Mouse (Mus musculus) urinary bladder, postnatal 36 days (tissue): ENCODE results near the gene Acot9.

ENCODE experiments used
- DNase-seq, 2 experiments: peaks; one replicate each; pipeline ENCODE4 v3.0.0; 2022; ENCODE audit warnings: low spot score in 2 of 2, mixed read lengths in 1 of 2

The Acot9 gene

DNA sequence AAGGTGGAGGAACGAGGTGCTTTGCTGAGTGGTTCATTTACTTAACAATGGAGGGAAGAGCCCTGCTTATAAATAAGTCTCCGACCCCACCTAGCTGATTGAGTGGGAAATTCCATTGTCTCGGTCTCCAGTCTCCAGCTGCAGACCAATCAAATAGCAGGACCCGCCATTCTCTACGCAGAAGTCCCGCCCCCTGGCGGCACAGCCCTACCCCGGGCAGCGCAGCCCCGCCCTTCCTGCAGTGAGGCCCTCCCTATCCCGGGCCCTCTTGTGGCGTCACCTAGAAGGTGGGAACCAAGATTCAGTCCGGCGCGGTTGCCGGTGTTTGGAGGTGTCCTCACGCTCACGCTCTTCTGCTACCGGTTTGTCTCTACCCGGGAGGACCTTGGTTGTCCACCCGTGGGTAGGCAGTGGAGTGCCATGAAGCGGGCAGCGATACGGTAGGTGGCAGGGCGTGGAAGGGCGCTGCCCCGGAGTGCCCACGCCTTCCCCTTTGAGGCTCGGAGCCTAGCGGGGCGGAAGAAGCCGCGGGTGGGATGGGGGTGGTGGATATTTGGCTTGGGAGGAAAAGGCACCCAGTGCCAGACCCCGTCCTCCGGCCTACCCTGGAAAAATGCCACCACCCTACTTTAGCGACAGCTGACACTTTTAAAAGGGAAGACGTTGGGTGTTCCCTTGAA, at the start of gene Acot9:
Gene Acot9 (plus strand): TSS at position 209 of the 680 bp plus-strand sequence.
- DNase-seq: peak; percentile 77 to 86

DNA sequence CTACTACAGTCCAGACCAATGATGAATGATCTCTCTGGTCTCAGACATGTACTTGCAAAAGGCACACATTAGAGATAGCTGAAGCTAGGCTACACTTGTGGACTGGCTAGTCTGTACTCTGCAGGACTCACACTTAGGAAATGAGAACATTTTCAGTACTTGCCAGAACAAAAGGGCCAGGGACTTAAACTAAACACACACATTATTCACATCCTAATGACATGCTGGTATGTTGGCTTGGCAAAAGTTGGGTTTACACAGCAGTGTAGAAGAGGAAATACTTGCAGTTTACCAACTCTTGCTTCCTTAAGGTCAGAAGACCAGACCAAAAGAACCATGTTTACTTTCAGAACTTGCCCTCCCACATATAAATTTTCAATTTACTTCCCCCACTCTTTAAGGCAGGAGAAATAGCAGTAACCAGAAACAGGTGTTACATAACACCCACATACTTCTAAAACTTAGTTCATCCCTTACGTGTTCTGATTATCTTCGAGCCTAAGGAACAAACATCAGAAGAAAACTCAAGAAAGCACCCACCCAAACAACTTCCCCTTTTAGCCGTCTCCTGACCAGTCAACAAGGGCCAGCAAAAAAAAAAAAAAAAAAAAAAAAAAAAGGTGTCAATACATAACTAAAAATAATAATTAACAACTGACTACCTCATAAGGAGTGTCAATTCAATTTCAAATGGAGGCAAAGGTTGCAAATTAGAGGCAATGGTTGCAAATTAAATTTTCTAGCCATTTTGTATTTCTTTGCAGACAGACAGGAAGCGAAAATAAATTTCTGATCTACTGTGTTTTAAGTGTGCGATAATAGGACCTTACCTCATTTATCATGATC, 47.7 kb upstream of the Acot9 start:
- DNase-seq: no peak

DNA sequence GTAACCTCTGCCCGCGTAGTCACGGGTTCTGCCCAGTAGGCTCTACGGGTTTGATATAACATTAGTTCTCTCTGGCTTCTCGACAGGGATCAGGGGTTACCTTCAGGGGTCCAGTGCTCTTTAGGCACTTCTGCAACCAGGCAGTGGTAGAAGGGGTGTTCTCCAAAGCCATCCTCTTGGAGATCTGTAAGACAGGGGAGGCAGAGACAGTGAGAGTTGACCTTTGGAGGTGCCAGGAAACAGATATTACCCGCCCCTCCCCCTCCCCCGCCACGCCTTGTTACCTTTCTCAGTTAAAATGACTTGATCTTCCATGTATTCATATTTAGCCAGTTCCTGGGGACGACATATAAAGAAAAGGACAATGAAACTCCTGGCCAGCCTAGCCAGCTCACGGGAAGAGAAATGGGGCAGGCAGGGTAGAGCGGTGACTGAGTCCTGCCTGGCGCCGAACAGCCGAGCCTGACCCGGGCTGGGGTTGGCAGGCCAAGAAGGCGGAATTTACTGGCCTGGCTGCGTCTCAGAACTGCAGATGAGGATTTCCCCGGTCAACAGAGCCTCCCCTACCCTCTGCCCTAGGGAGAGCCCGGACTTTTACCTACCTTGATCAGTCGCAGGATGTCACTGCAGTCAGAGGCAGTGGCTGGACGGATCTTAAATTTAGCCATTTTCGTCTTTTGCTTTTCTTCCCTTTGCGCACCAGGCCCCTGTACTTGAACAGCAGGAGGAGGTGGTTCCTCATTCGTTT, 46.6 kb upstream of the Acot9 start:
- DNase-seq: peak in 1 of 2 experiments; percentile 18

DNA sequence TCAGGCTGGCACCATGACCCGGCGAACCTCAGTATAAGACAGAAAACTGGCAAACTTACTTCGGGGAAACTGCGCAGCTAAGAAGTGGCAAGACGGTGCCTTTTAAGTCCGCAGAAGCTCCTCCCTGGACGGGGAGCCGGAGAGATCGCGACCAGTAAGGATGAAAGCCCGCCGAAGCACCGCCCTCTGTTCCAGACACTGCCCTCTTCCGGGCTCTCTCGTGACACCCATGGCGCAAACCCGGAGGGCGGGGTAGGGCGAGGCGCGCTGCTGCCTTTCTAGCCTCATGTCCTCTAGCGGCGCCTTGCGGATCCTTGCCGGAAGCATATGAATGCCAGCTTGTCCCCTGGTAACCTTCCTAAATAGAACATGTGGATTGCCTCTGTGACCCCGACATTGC, 46.0 kb upstream of the Acot9 start, which contains the start of gene Sat1:
Gene Sat1 (minus strand): TSS at position 179 of the 400 bp plus-strand sequence.
- DNase-seq: peak; percentile 83 to 93

DNA sequence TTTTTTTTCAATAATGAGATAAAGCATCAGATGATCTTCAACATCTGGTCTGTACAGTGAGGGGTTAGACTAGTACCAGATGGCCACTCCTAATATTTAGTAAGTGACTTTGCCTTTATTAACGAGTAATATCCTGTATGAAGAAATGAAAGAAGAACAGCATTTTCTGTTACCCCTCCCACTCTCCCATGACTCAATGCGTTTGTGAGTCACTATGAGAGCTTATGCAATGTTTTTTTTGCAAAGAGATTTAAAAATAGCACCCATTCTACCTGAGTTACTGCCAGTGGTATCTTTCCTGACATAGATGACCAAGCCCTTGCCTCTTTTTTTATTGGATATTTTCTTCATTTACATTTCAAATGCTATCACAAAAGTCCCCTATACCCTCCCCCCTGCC, 44.0 kb upstream of the Acot9 start:
- DNase-seq: no peak

DNA sequence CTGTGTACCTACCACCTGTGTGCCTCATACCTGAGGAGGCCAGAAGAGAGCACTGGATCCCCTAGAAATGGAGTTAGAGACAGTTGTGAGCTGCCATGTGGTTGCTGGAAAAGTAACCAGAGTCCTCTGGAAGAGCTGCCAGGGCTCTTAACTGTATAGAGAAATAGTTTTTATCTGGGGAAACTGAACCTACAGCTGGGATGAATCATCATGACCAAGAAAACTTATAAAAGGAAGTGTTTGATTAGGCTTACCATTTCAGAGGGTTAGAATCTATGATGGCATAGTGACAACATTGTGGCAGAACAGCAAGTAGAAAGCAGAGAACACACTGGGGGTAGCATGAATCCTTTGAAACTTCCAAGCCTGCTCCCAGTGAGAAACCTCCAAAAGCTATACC, 5.4 kb upstream of the Acot9 start:
- DNase-seq: no peak

DNA sequence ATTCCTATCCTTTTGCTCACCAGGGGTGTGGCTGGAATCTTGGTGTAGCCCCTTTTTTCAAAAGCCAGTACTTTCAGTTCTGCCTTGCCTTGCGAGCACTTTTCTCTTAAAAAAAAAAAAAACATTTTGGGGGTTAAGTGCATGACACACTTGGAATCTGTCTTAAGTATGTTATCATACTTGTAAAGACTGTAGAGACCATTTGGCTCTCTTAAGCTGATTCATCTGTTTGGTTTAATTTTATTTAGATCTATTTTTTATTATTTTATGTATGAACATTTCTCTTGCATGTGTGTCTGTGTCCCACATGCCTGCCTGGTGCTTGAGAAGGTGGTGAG, 641 bp downstream of the Acot9 start:
- no peak for DNase-seq

DNA sequence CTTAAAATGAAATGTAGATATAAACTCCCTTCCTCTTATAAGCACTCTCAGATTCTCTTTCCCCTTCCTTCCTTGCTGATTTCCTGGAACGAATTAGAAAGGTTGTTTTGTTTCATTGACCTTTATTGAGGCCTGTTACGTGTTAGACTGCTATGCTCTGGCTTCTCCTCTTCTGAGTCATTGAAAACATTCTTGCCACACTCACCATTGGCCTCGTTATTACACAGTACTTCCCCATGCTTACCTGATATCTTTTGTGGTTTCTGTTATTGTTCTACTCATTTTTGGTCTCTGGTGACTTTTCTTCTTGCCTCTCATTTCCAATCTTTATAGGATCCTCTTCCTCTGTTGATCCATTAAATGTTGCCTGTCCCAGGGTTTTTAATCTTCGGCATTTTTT, 16.2 kb downstream of the Acot9 start:
- DNase-seq: no peak

DNA sequence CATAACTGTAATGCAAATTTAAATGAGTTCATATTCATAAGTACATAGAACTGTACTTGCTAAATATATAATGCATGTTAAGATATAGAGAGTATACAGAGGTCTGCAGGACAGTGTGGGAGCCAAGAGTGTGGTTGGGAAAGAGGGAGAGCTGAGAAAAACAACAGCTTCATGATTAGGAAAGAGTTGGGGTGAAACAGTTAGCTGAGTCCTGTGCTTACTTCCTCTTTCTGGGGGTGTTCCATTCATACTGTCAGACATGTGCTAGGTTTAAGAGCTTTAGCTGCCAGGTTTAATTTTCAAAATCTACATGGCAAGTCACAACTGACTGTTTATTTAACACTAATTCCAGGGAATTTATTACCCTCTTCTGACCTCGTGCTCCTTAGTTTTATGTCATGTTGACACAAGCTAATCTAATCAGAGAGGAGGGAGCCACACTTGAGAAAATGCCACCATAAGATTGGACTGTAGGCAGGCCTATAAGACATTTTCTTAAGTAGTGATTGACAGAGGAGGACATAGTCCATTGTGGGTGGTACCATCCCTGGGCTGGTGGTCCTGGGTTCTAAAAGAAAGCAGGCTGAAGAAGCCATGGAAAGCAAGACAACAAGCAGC, 18.3 kb downstream of the Acot9 start:
- no peak for DNase-seq

DNA sequence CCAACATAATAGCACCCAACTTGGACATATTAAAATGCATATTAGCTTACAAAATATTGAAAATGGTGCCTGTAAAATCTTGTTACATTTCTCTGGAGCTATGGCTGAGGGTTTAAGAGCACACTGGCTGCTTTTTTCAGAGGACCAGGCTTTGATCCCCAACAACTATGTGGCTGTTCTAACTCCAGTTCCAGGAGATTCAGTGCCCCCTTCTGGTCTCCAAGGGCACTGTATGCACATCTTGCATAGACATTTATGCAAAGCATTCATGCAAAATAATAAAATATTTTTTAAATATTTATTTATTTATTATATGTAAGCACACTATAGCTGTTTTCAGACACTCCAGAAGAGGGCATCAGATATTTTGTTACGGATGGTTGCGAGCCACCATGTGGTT, 44.1 kb downstream of the Acot9 start:
- no peak for DNase-seq

DNA sequence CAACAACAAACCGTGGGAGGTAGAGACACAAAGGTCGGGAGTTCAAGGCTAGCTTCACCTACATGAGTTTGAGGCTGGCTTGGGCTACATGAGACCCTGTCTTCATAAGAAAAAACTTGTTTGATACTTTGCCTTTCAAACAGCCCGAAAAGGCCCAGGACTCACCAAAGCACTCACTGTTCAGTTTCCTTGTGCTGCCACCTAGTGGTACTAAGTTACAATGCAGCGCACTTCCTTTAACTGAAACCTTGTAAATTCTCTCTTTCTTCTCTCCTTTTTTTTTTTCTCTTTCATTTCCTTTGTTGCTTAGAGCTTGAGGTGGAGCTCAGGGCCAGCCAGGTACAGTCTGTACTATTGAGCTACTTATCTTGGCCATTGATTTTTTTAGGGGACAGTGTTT, 55.8 kb downstream of the Acot9 start:
- peak in 1 of 2 experiments; percentile 13 for DNase-seq

DNA sequence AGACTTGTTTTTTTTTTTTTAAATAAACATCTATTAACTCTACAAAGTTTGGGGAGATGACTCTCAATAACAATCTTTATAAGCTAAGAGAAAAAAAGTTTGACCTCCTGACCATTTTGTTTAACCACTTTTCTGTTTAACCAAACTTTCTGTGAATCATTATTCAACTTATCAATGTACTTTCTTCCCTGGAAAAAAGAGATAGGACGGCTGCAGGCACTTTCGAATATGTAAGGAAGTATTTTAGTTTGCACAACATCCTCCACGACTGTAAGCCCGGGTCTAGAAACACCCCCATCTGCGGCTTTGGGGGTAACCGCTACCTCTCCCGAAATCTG, 75.3 kb downstream of the Acot9 start:
- no peak for DNase-seq

DNA sequence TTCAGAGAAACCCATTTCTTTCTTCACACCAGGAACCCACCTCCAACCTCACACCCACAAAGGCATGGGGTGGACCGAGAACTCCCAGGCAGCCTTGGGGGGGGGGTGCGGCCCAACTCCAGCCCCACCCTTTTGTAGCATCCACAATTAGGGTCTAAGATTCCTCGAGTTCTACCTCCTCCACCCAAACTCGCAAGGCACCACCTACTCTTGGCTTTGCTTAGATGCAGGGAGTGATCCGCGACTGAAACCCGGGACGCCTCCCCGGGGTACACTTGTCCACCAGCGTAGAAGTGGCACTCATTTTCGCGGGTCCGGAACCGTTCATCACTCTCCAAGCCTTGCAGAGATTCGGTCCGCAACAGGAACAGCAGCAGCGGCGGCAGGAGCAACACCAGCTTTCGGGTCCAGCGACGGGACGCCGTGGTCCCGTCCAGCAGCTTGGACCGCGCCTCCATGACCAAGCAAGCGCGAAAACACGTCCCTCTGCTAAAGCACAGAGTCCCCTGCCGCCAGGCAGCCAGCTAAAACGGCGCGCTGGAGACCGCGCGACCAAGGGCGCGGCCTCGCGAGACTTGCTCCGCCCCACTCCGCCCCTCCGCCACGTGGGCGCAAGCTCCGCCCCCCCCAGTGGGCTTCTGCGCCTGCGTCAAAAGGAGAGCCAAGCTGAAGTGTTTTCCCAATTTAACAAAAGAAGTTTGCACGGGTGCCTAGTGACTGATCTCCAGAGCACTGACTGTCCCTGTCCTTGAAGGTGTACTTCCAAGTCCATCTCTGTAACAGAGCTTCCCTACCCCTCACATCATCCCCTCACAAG, 75.9 kb downstream of the Acot9 start:
- DNase-seq: peak; percentile 70 to 76

DNA sequence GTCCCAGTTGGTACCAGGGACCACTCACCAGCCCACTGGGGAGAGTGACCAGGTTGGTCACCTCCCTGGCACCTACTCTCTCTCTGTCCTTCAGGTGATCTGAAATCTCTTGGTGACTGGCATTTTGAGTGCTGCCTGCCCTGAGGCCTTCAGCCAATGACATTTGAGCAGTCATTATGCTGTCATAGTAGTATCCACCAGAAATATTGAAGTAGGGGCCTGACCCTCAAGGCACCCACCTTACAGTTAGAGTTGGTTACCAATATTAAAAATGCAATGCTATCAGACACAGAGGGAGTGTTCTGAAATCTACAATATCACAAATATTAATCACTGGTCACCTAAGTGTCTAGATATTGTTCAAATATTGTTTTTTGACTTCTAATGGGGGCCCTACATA, 78.4 kb downstream of the Acot9 start, which contains the start of gene Prdx4:
Gene Prdx4 (minus strand): TSS at position 101 of the 400 bp plus-strand sequence.
- no peak for DNase-seq

DNA sequence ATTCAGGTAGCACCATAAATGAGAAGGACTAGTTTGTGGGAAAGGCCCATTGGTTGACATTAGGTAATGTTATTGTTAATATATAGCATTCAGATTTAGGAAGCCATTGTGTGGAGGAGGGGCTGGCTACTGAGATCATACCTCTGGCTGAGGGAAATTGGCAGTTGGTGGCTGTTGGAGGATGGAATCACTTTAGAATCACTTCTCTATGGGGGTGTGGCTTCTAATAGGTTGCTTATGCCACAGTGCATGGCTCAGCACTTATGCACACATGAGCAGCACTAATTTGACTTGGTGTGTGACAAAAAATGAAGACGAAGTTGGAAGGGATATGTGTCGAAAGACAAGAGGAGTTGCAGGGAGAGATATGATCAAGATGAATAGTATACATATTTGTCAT, 84.0 kb downstream of the Acot9 start:
- DNase-seq: no peak
